Mouse (Mus musculus) T-helper 17 cell (primary cell): ENCODE data around the gene Chrna4.

Experiments used
- in situ Hi-C, 2 experiments: fragments of 300-600 bp; cut with MboI, MseI; formaldehyde crosslinking; loops; 1 replicate in 1 of 2; 2 replicates in 1 of 2; pipeline ENCODE4 v1.15.1; 2025; ENCODE audit warnings: high pct_unique_total_duplicates in 2 of 2

The Chrna4 gene

DNA sequence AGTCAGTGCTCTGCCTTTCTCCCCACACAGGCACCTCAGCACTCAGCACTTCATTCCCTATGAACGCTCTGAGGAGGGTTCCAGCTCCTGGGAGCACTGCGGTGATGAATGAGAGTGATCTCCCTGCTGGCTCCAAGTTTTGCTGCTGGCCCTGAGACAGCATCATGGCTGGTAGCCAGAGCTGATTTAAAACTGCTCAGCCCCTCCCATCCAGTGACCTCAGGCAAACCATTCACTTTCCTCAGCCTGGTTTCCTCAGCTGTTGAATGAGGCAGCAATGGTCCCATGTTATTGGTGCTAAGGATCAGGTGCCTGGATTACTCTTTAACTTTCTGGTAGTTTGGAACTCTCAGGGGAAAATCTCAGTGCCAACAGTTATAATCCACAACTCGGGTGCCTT is at the start of gene Chrna4:
Gene Chrna4, minus strand, starts transcription at position 110 of the 400 bp plus-strand sequence.
- in situ Hi-C loops = no loop called here

DNA sequence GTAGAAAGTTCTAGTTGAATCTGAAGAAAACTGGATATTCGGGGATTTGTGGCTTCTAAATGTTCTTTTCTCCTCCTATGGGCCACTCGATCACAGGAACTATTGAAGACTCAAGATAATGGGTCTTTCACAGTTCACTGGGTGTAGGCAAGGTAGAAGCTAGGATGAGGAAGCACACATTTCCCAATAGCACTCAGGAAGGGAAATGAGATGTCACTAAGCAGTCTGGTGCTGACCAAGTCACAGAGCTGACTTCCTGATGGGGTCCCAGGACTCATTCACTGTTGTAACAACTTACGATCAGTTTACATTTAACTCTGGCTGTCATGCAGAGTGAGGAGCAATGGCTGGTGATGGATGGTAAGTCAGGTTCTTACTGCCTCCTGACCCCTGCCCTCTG is 46.8 kb upstream of the Chrna4 start:
- in situ Hi-C loops = no loop called here

DNA sequence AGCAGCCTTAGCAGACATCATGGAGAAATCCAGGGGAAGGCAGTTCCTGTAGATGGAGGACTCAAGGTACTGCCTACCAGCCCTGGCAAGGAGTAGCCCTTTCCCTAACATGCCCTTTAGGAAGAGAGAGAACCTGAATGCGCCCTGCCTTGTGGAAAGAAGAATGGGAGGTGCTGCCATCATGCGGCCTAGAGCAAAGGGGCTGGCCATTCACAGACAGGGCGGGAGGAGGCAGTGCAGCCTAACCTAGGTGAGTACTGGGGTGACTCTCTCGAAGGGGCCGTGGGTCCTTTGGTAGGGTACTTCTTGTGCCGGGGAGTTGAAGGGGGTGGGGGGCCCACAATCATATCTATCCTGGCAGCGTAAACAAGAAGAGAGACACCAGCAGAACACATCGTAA is 41.7 kb upstream of the Chrna4 start:
- in situ Hi-C loops = no loop called here

DNA sequence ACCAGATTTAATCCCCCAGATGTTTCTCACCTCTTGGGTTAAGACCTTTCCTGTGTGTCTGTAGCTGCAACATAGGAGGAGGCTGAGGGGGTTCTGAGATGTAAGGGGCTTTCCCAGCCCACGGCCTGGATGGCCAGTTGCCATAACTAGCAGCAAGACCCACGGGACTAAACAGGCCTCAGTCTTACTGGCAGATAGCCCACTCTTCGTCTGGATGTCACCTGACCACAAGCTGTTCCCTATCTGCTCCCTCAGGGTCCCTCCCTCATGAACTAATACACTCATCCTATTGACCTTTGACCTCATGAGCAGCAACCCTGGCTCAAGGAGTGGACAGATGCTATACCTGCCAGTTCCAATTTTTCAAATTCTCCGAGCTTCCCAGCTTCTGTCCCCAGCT is 40.6 kb upstream of the Chrna4 start:
- in situ Hi-C loops = no loop called here

DNA sequence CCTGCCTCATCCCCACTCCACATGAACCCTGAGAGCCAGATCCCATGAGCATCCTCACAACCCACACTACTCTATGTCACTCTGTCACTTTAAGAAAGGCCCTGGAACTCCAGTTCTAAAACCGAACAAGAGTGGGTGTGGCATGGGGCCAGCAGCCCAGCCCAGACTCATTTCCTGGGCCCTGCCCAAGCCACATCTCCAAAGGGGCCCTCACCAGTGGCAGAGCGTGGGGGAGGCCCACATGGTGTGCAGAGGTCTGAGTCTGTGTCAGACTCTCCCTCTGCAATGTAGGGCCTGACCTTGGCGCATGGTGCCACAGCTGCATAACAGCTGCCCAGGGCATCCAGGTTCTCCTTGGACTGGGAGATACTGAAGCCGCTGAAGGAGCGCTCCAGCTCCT is 37.5 kb upstream of the Chrna4 start:
- in situ Hi-C loops = no loop called here

DNA sequence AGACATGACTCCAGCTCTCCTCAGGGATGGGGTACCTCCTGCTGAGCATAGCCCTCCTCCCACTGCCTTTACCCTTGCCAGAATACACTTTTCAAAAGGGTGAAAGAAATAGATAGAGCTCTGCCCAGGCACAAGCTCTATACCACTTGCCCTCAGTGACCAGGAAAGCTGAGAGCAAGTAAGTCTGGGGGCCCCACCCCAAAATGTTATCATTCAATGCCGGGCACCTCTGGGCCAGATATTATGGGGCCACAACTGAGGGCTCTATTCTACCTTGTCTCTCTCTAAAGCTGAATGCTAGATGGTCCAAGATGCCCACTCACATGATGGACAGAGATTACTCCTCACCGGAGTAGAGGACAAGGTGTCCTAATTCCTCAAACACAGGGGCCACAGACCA is 36.2 kb upstream of the Chrna4 start:
- in situ Hi-C loops = no loop called here

DNA sequence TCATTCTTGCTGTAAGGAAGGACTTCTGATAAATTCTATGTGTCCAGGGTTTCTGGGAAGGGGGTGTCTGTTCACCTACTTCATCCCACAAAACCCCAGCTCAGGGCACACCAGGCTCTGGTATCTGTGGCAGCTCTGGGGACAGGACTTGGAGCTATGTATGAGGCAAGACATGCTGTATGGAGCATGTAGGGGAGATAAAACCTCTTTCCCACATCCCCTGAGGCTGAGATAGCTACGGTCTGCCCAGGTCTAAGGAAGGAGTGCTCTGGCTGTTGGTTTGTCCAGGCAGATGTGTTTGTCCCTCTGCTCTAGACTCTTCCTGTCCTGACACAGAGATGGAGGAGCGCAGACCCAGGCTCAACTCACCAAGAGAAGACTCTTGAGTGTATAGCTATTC is 35.6 kb upstream of the Chrna4 start:
- in situ Hi-C loops = no loop called here

DNA sequence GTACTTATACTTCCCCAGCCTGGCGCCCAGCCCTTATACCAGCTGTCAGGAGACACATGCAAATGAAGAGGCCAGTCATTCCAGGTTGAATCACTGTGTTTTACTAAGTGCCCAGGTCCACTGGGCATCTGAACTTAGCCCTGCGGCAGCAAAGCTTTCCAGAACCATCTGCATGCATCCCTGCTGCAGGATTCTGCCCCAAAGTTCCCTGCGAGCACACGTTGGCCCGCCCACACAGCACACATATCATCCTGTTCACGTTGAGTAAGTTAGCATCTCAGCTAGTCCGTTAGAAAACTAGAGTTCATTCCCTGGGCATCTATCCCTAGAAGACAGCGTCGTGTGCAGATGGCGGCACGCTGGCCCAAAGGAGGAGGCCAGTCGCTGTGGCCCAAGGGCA is 32.2 kb upstream of the Chrna4 start:
- in situ Hi-C loops = no loop called here

DNA sequence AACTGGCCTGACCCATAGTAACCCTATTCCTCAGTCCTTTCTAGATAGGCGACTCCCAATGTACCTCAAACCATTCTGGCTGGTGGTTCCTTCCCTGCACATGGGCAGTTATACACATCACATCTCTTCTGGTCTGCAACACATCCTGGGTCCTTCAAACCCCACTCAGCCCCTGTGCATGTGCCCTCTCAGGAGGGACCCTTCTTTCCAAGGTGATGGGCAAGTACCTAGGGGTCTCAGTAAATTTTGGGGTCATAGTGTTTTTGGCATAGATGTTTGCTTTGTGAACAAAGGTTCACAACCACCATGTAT is 29.0 kb upstream of the Chrna4 start:
- in situ Hi-C loops = no loop called here

DNA sequence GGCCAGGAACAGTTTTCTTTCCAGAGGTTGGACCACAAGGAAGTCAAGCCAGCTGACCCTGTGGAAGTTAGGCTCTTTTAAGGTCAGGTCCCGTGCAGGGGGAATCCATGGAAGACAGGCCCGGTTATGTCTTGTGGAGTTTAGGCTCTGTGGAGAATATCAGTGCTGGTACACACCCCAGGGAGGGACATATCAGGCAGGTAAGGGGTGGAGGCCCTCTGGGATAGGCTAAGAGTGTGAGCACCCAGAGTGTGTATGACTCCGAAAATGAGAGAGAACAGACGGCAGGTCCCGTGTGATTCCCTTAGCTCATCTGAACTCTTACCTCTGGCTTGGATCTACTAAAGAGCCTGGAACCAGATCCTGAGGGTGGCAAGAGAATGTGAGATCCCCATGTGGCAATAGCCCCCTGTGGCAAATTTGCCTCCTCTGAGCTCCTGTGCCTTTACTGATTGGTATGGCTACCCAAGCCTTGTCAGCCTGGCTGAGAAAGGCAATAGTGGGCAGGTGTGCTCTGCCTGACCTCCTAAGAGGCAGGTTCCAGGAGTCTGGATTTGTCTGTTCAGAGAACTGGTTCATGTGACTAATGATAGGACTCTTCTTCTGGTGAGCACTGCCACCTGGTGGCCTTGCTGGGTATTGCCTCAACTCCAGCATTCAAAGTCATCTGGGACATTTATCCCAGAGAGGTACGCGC is 28.5 kb upstream of the Chrna4 start:
- in situ Hi-C loops = no loop called here

DNA sequence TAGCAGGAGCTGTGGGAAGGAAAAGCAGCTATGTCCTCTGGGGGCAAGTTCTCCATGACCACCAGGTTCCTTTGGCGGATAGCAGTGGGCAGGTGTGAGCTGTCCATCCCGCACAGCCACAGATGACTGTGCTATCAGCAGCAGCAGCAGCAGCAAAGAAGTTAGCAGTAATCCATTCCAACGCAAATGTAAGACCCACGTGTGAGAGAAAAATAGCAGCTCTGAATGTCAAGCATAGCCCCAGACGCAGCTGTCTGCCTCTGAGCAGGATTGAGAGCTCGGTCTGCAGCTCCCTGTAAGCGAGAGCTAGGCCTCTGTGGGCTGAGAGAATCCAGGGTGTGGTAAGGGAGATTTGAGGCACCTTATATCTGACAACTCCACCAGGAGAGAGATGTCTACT is 26.8 kb upstream of the Chrna4 start:
- in situ Hi-C loops = no loop called here

DNA sequence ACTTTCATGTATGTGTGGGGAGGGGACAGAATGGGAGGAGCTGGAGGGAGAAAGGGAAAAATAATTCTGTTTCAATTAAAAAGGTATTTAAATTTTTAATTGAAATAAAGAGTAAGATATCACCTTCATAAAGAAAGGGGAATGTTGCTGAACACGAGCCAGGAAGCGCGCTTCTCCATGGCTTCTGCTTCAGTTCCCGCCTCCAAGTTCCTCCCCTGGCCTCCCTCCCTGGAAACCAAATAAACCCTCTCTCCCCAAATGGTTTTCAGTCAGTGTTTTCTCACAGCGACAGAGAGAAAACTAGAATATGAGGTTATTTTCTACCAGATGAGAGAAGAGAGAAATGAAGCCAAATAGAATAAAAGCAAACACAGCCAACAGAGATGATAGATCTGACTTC is 25.2 kb upstream of the Chrna4 start:
- in situ Hi-C loops = no loop called here

DNA sequence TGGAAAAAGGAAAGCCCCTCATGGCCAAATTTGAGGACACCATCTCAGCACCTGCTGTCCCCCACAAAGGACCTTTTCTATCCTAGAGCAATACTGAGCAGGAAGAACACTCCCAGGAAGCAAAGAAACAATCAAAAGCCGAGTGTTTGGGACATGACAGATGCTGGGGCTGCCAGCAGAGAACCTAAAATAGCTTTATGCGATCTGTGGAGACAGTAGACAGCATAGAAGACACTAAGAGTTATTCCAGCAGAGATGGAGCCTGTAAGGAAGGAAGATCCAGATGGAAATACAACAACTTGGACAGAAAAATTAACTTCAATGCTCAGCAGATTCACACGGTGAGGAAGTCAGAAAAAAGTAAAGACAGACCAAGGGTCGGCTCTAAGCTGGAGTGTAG is 22.5 kb upstream of the Chrna4 start:
- in situ Hi-C loops = no loop called here

DNA sequence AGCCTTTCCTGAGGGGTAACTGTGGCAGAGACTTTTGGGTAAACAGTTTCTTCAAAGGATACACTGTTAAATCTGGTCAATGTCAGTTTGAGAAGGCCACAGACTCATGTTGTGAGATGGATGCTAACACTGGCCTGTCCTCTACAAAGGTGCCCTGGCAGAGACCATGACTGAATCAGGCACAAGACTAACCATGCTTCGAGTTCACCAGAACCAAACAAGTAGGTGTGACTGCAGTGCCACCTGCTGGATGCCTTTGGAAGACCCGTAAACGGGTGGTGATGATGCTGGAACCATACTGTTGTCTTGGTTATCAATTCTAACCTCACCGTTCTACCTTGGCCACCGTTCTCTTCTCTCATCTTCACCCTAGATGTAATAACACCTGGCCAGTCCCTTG is 16.8 kb upstream of the Chrna4 start:
- in situ Hi-C loops = no loop called here

DNA sequence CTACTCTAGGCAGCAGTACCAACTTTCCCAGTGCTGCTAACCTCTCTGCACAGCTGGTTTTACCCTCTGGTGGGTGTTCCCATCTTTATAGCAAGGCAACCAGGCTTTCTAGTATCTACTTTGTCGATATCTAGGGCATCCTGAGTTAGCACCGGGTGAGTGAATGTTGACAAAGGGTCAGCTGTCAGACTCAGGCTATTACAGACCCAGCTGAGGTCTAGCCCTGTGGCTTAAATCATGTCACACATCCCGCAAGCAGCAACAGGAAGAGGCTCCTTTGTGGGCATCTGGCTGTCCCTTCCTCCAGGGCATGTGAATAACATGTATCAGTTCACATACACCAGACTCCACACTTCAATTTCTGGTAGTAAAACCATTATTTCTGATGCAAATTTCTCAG is 14.8 kb upstream of the Chrna4 start:
- in situ Hi-C loops = no loop called here

DNA sequence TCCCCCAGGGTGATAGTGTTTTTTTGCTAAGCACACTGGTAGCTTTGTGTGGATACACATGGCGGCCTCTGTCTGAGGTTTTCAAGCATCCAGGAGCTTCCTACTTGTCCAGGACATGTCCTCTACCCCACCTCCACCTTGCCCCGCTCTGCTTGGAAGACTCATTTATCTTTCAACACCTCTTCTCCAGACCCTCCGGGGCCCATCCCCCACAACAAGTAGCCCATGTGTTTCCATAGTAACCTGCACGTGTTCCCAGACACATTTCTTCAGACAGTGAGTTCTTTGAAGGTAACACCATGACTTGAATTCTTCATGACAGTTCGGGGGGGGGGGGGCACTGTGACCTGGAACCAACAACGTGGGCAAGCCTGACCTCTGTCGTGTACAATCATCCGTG is 14.0 kb upstream of the Chrna4 start:
- in situ Hi-C loops = no loop called here

DNA sequence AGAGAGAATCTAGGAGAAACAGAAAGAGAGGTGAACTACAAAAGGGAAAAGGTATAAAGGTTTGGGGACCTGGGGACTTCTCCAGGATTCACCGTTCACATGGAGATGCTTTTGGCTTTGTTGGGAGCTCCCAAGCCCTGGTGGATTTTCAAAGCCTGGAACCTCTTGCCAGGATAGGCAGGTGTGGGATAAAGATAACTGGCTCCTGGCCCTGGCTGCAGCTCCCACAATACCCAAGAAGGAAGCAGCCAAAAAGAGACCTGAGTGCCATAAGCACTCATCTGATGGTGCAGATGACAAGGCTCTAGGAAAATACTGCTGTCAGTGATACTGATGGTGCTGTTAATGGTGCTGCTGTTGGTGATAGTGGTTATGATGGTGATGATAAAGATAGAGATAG is 8.8 kb upstream of the Chrna4 start:
- in situ Hi-C loops = no loop called here

DNA sequence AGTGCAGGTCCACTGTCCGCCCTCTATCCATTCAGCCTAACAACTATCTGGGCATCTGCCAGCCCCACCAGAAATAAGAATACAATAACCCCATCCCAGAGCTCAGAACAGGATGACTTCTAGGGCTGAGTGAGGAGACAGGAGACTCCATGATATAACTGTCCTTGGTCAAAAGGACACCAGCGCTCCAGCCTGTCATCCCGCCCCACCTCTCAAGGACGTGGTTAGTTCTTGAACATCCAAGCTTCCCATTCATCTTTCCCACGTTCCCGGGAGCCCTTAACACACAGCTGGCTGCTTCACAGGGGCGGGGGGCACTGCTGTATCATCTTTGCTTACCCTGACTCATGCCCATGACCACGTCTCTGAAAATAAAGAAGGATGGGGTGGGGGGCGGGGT is 5.6 kb upstream of the Chrna4 start:
- in situ Hi-C loops = no loop called here

DNA sequence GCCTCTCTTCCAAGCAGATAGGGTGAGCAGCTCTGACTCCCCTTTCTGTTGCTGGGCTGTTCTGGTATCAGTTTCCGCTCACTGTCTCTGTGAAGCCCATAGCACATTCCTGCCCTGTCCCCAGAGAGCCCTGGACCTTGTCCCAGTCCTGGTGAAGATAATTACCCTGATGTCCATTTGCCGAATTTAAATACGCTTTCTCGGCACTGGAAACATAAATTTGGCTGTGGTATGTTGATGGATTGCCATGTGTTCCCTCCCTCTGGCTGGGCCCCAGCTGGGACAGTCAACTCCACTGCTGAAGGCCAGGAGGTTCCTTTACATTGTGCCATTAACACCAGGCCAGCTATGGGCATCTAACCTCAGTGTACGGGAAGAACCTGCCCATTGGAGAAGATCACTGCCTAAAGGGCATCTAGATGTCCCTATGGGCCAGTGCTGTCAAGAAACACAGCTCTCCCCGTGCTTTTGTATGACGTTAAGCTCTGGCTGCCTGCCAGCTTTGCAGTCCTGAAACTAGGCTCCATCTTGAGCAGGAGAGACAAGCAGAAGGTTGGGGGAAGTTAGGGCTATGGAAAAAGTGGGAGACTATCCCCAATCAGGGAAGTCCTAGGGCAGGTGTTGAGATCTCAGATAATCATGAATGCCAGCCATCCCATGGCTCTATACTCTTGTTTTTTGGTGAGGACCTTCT is 5.1 kb upstream of the Chrna4 start:
- in situ Hi-C loops = no loop called here

DNA sequence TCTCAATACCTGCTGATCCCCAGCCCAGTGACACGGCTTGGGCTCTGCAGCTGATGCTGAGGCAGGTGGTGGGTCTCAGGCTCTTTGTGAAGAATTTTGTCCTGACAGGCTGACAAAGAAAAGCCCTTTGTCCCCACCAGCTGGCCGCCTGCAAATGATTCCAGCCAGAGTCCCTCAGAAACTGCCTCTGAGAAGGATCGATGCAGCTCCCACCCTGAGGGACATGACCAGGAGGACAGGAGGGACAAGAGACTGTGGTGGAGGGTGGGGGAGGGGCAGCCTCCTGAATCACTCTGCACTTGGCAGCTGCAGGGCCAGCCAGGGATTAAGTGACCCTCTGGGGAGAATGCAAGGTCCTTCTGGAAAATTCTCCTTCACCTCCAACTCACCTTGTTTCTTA is 655 bp upstream of the Chrna4 start:
- in situ Hi-C loops = no loop called here

DNA sequence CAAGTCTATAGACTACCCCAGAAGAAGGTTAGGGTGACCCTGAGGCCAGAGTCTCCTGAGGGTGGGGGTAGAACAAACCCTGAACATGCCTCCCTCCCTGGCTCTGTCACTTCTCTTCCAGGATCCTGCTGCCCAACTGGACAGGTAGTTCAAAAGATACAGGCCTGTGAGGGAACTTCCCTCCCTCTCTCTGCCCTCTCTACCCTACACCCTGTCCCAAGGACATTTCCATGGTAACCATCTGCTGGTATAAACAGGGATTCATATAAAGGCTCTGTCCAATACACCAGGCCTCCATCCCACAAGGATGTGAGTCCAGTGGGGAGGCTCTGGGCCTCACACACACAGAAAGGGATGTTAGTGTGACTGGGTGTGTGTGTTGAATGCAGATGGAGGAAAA is 970 bp downstream of the Chrna4 start:
- in situ Hi-C loops = no loop called here

DNA sequence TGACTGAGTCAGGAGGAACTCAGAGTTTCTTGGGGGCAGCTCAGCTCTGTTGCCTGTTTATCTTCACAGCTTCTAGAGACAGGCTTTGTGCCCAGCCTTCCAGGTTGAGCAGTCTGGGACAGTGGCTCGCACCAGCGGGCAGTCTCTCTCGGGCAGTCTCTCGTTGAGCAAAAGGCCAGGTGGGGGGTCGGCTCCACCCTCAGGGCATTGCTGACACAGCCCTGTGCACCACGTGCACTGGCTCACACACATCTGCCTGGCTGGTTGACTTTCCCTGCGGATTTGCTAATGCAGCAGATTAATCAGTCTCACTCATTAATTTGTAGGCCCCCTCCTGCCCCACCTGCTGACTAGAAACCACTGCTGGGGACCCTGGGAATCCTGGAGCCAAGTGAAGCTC is 1.4 kb downstream of the Chrna4 start:
- in situ Hi-C loops = no loop called here

DNA sequence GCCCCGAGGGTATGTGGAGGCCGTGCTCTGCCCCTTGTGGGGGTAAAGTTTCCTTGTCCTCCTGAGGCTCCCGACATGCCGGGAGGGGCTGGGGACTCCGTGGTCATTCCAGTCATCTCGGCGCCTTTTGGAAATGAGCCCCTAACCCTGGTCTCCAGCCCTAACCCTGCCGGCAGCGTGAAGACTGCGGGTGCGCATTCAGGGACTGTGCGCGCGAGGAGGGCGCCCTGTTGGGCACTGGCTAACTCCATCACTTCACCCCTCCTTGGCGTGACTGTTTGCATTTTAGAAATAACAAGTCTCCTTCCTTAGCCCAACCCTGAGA is 4.0 kb downstream of the Chrna4 start:
- in situ Hi-C loops = no loop called here
